Mouse (Mus musculus) myocyte (in vitro differentiated cells): ENCODE measurements around the gene Arhgap35. TPM values are rescaled to one million over a fixed set of nuclear protein-coding genes. Genes with fewer than 3 reads are reported as not detected.

Source experiments
- H3K27me3 ChIP-seq: one replicate; pipeline ENCODE4 v1.6.1; 2011; ENCODE audit not compliant: control insufficient read depth, insufficient read depth, insufficient read length
- H3K36me3 ChIP-seq: one replicate; pipeline ENCODE4 v1.6.1; 2011; ENCODE audit not compliant: control insufficient read depth, insufficient read depth
- H3K4me2 ChIP-seq: one replicate; pipeline ENCODE4 v1.6.1; 2011; ENCODE audit warnings: low read depth, control low read depth
- H3K4me3 ChIP-seq: one replicate; pipeline ENCODE4 v1.5.1; 2011; ENCODE audit warnings: mild to moderate bottlenecking, control low read depth, moderate library complexity
- H3K79me2 ChIP-seq: one replicate; pipeline ENCODE4 v1.6.1; 2011; ENCODE audit not compliant: control insufficient read depth, insufficient read depth
- H3ac ChIP-seq: one replicate; pipeline ENCODE4 v1.6.1; 2011; ENCODE audit not compliant: control insufficient read depth, insufficient read length
- CEBPB ChIP-seq: IDR thresholded peaks from 2 replicates; pipeline ENCODE4 v1.6.1; 2011; ENCODE audit warnings: mild to moderate bottlenecking, moderate library complexity; ENCODE audit not compliant: poor library complexity, insufficient read depth, severe bottlenecking
- E2F4 ChIP-seq: IDR thresholded peaks from one replicate; pipeline ENCODE4 v1.6.1; 2011; ENCODE audit warnings: mild to moderate bottlenecking, control low read depth, moderate library complexity; ENCODE audit not compliant: insufficient read depth
- MAX ChIP-seq: IDR thresholded peaks from one replicate; pipeline ENCODE4 v1.6.1; 2011; ENCODE audit warnings: low read depth, mild to moderate bottlenecking, control low read depth
- MYOD1 ChIP-seq, 3 experiments: IDR thresholded peaks; one replicate each; pipeline ENCODE4 v1.6.1; 2011; ENCODE audit warnings: control low read depth in 2 of 3, low read depth in 2 of 3, mild to moderate bottlenecking in 2 of 3, moderate library complexity in 1 of 3; ENCODE audit not compliant: insufficient read length in 2 of 3, control insufficient read depth in 1 of 3
- MYOG ChIP-seq, 3 experiments: IDR thresholded peaks; one replicate each; pipeline ENCODE4 v1.6.1; 2011; ENCODE audit warnings: control low read depth in 2 of 3, low read depth in 2 of 3, mild to moderate bottlenecking in 2 of 3; ENCODE audit not compliant: insufficient read length in 2 of 3, control insufficient read depth in 1 of 3, insufficient read depth in 1 of 3
- POLR2A ChIP-seq: IDR thresholded peaks from one replicate; pipeline ENCODE4 v1.6.1; 2011; ENCODE audit warnings: low read depth, mild to moderate bottlenecking, control low read depth, moderate library complexity; ENCODE audit not compliant: insufficient read length
- POLR2AphosphoS2 ChIP-seq: IDR thresholded peaks from one replicate; pipeline ENCODE4 v1.6.1; 2011; ENCODE audit warnings: low read depth, control low read depth; ENCODE audit not compliant: insufficient read length
- REST ChIP-seq: IDR thresholded peaks from one replicate; pipeline ENCODE4 v1.6.1; 2011; ENCODE audit warnings: mild to moderate bottlenecking, control low read depth, moderate library complexity; ENCODE audit not compliant: insufficient read depth, insufficient read length
- SRF ChIP-seq: IDR thresholded peaks from one replicate; pipeline ENCODE4 v1.6.1; 2011; ENCODE audit warnings: low read depth; ENCODE audit not compliant: control insufficient read depth, insufficient read length
- TCF12 ChIP-seq: IDR thresholded peaks from one replicate; pipeline ENCODE4 v1.6.1; 2011; ENCODE audit warnings: mild to moderate bottlenecking, control low read depth; ENCODE audit not compliant: poor library complexity, insufficient read depth, severe bottlenecking
- TCF3 ChIP-seq: IDR thresholded peaks from one replicate; pipeline ENCODE4 v1.6.1; 2011; ENCODE audit warnings: low read depth, control low read depth; ENCODE audit not compliant: insufficient read length
- USF1 ChIP-seq: IDR thresholded peaks from one replicate; pipeline ENCODE4 v1.6.1; 2011; ENCODE audit warnings: low read depth, mild to moderate bottlenecking, control low read depth, moderate library complexity
- polyA plus RNA-seq: library from polyadenylated mRNA; unstranded; fragments of >200 nt; fragmentation: generic; extraction: Trizol; gene quantifications from one replicate; pipeline ENCODE4 v1.2.1, GENCODE M21; 2012; ENCODE audit warnings: missing spikeins

The Arhgap35 gene
- polyA plus RNA-seq, 1 experiment = 21.7 TPM

- Histone ChIP-seq H3K36me3 (peaks cover 13% of the 10 kb centered on the region), H3K79me2 (no peaks in the 10 kb centered on the region), H3ac (no peak overlapping the region), H3K27me3 (no peaks in the 10 kb centered on the region), H3K4me3 (no peak overlapping the region), H3K4me2 (no peak overlapping the region)
- no peak for TF ChIP-seq CEBPB
- no peak for TF ChIP-seq TCF3
- no peak for TF ChIP-seq POLR2A
- no peak for TF ChIP-seq MYOG (IDR thresholded peaks at IDR 0.05; ENCODE audit: control insufficient read depth in 1 of 3, insufficient read depth in 1 of 3, insufficient read length in 2 of 3, low read depth in 2 of 3)
- TF ChIP-seq USF1 = no peak
- no peak for TF ChIP-seq POLR2AphosphoS2
- TF ChIP-seq TCF12 = no peak
- no peak for TF ChIP-seq MAX
- TF ChIP-seq REST = no peak
- TF ChIP-seq MYOD1 (IDR thresholded peaks at IDR 0.05; ENCODE audit: control insufficient read depth in 1 of 3, insufficient read length in 2 of 3, low read depth in 2 of 3) = no peak
- no peak for TF ChIP-seq SRF
- TF ChIP-seq E2F4 = no peak
Observed at GRCm38 (mm10) chr7:16504573-16505225, 110.1 kb downstream of the Arhgap35 start.

- no peak for TF ChIP-seq TCF3
- TF ChIP-seq REST = no peak
- TF ChIP-seq POLR2AphosphoS2 = no peak
- no peak for TF ChIP-seq MYOD1 (IDR thresholded peaks at IDR 0.05; ENCODE audit: control insufficient read depth in 1 of 3, insufficient read length in 2 of 3, low read depth in 2 of 3)
- TF ChIP-seq MYOG (IDR thresholded peaks at IDR 0.05; ENCODE audit: control insufficient read depth in 1 of 3, insufficient read depth in 1 of 3, insufficient read length in 2 of 3, low read depth in 2 of 3) = no peak
- TF ChIP-seq POLR2A = no peak
- TF ChIP-seq SRF = no peak
- TF ChIP-seq MAX = no peak
- no peak for TF ChIP-seq TCF12
- no peak for TF ChIP-seq E2F4
- no peak for TF ChIP-seq CEBPB
- TF ChIP-seq USF1 = no peak
- Histone ChIP-seq H3K4me3 (no peak overlapping the region), H3K79me2 (no peaks in the 10 kb centered on the region), H3K4me2 (no peak overlapping the region), H3K36me3 (peaks cover 17% of the 10 kb centered on the region), H3K27me3 (no peaks in the 10 kb centered on the region), H3ac (no peak overlapping the region)
Observed at GRCm38 (mm10) chr7:16501571-16501970, 113.2 kb downstream of the Arhgap35 start.

GRCm38 (mm10) chr7:16499671-16500104 is 115.1 kb downstream of the Arhgap35 start:
- Histone ChIP-seq H3K79me2 (no peaks in the 10 kb centered on the region), H3K4me2 (no peak overlapping the region), H3K4me3 (no peak overlapping the region), H3K27me3 (no peaks in the 10 kb centered on the region), H3K36me3 (peaks cover 7% of the 10 kb centered on the region), H3ac (no peak overlapping the region)
- TF ChIP-seq POLR2A (no peak), POLR2AphosphoS2 (no peak), SRF (no peak), TCF12 (no peak), USF1 (no peak), TCF3 (no peak), E2F4 (no peak), MAX (no peak), MYOG (IDR thresholded peaks at IDR 0.05; ENCODE audit: control insufficient read depth in 1 of 3, insufficient read depth in 1 of 3, insufficient read length in 2 of 3, low read depth in 2 of 3) (no peak), MYOD1 (IDR thresholded peaks at IDR 0.05; ENCODE audit: control insufficient read depth in 1 of 3, insufficient read length in 2 of 3, low read depth in 2 of 3) (no peak), CEBPB (no peak), REST (no peak)

- no peak overlapping the region for H3K4me3 ChIP-seq
- H3K4me2 ChIP-seq = no peak overlapping the region
- no peak overlapping the region for H3ac ChIP-seq
- no peaks in the 10 kb centered on the region for H3K27me3 ChIP-seq
- peaks cover 7% of the 10 kb centered on the region for H3K36me3 ChIP-seq
- TF ChIP-seq MYOG (IDR thresholded peaks at IDR 0.05; ENCODE audit: control insufficient read depth in 1 of 3, insufficient read depth in 1 of 3, insufficient read length in 2 of 3, low read depth in 2 of 3) (no peak), POLR2AphosphoS2 (no peak), MYOD1 (IDR thresholded peaks at IDR 0.05; ENCODE audit: control insufficient read depth in 1 of 3, insufficient read length in 2 of 3, low read depth in 2 of 3) (no peak), USF1 (no peak), SRF (no peak), CEBPB (no peak), E2F4 (no peak), TCF12 (no peak), REST (no peak), TCF3 (no peak), POLR2A (no peak), MAX (no peak)
- no peaks in the 10 kb centered on the region for H3K79me2 ChIP-seq
Observed at GRCm38 (mm10) chr7:16496260-16496659, 118.5 kb downstream of the Arhgap35 start.
